Mouse (Mus musculus) gastrocnemius, adult 2 months (tissue): ENCODE measurements around the gene Usp32. TPM values are rescaled to one million over a fixed set of nuclear protein-coding genes. Genes with fewer than 3 reads are reported as not detected.

ENCODE experiments used
- DNase-seq: peaks from one replicate; pipeline ENCODE4 v3.0.0; 2022
- H3K27ac ChIP-seq: fragments of 200-600 bp; 2 replicates; pipeline ENCODE4 v1.8.1; 2022; ENCODE audit warnings: mild to moderate bottlenecking
- H3K4me3 ChIP-seq: fragments of 200-600 bp; 2 replicates; pipeline ENCODE4 v1.8.1; 2022; ENCODE audit warnings: mild to moderate bottlenecking, moderate library complexity
- CTCF ChIP-seq: fragments of 200-600 bp; IDR thresholded peaks from 2 replicates; pipeline ENCODE4 v1.8.1; 2022; ENCODE audit warnings: antibody characterized with exemption, mild to moderate bottlenecking, moderate library complexity
- intact Hi-C: fragments of 180-260 bp; cut with DNase I; formaldehyde crosslinking; loops from one replicate; pipeline ENCODE4 v1.15.1; 2025
- total RNA-seq, 2 experiments: library from RNA; stranded (reverse); gene quantifications; 2 replicates each; pipeline ENCODE4 v1.2.3; 2021

Gene Usp32
- total RNA-seq, 2 experiments from 2014 or later: 11.3 to 12.0 TPM

DNA sequence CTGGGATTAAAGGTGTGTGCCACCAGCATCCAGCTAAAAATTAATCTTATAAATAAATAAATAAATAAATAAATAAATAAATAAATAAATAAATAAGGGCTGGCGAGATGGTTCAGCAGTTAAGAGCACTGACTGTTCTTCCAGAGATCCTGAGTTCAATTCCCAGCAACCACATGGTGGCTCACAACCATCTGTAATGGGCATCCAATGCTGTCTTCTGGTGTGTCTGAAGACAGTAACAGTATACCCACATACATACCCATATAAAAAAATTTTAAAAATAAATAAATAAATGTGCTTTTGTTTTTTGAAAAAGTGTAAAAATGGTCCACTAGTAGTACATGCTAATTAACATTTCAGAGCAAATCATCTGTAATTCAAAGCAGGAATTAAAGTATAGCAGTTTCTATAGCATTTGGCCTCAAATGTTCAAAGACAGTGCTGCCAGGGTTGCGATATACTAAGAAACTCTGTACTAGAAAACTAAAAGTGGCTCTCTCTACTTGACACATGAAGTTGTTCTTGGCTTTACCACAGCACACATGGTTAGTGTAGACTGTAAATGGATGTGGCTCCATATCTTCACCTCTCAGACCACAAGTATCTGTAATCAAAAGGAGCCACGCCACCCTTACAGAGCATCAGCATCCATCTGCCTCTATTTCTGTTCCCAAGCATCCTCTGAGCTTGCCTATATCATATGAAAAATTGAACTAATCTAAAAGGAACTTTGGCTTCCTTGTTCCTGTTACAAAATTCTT, 23.7 kb downstream of the Usp32 start:
- no peak overlapping the region for H3K4me3 ChIP-seq
- no peak for DNase-seq
- intact Hi-C loops: no loop called here
- no peak overlapping the region for H3K27ac ChIP-seq
- no peak for TF ChIP-seq CTCF

GRCm38 (mm10) chr11:85109957-85110356, 30.0 kb downstream of the Usp32 start:
- Histone ChIP-seq H3K4me3 (no peak overlapping the region), H3K27ac (no peak overlapping the region)
- intact Hi-C loops: no loop called here
- no peak for DNase-seq
- TF ChIP-seq CTCF: no peak

GRCm38 (mm10) chr11:85107217-85107616, 32.7 kb downstream of the Usp32 start:
- no peak for DNase-seq
- TF ChIP-seq CTCF: no peak
- intact Hi-C loops: no loop called here

DNA sequence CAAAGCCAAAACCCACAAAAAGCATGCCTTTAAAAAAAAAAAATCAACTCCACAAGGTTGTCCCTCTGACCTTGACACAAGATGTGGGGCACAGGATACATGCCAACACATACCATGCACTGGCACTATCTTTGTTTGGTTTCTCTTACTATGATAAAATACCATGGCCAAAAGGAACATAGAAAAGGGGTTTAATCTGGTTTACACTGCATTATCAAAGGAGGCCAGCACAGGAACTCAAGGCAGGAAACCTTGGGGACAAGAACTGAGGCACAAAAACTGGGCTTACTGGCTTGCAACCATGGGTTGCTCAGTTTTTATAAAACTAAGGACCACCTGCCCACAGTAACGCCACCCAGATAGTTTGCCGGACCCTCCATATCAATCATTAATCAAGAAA, 34.1 kb downstream of the Usp32 start:
- no peak overlapping the region for H3K4me3 ChIP-seq
- DNase-seq: no peak
- H3K27ac ChIP-seq: no peak overlapping the region
- intact Hi-C loops: no loop called here
- no peak for TF ChIP-seq CTCF

More at GRCm38 (mm10) chr11:85107217-85107616, 32.7 kb downstream of the Usp32 start:
- no peak overlapping the region for H3K27ac ChIP-seq
- no peak overlapping the region for H3K4me3 ChIP-seq

DNA sequence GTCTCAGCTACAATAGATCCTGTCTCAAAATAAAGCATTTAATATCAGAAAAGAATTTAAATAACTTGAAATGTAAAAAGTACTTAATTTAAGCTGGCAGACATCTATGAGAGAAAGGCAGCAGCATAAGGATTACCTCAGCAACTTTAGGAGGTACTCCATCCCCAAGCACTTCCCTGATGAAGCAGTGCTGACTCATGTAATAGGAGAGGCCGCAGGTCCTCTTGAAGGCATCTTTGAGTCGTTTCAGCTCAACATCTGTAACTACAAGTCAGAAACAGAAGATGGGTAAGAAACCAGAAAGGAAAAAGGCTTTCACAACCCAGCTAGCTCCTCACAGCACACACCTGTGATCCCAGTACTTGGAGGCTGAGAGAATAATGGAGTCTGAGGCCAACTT, 36.2 kb downstream of the Usp32 start:
- DNase-seq: no peak
- Histone ChIP-seq H3K27ac (no peak overlapping the region), H3K4me3 (no peak overlapping the region)
- no peak for TF ChIP-seq CTCF
- intact Hi-C loops: no loop called here

DNA sequence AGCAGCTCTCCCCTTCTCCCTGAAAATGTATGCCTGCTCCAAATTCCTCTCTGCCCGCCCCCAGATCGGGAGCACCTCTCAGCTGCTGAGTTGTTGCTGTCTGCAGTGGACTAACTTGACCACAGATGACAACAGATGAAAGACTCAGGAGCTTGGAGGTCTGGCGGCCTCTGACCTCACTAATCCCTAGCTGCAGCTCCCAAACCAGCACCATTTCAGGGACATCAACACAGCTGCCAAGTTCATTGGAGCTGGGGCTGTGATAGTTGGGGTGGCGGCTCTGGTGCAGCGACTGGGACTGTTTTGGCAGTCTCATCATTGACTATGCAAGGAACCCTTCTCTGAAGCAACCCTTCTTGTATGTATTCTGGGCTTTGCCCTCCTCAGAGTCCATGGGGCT, 44.8 kb downstream of the Usp32 start:
- no peak for TF ChIP-seq CTCF
- Histone ChIP-seq H3K27ac (no peak overlapping the region), H3K4me3 (no peak overlapping the region)
- intact Hi-C loops: no loop called here
- DNase-seq: no peak

- Histone ChIP-seq H3K27ac (no peak overlapping the region), H3K4me3 (no peak overlapping the region)
- intact Hi-C loops: no loop called here
- DNase-seq: no peak
- TF ChIP-seq CTCF: no peak
Observed at GRCm38 (mm10) chr11:85086253-85086652, 53.7 kb downstream of the Usp32 start.

- intact Hi-C loops: no loop called here
- TF ChIP-seq CTCF: no peak
- no peak for DNase-seq
- Histone ChIP-seq H3K27ac (no peak overlapping the region), H3K4me3 (no peak overlapping the region)
Observed at GRCm38 (mm10) chr11:85067871-85068270, 72.1 kb downstream of the Usp32 start.

- no peak for DNase-seq
- intact Hi-C loops: no loop called here
- H3K4me3 ChIP-seq: no peak overlapping the region
- TF ChIP-seq CTCF: no peak
- H3K27ac ChIP-seq: no peak overlapping the region
Observed at GRCm38 (mm10) chr11:85058562-85058961, 81.4 kb downstream of the Usp32 start.

- no peak for TF ChIP-seq CTCF
- intact Hi-C loops: no loop called here
- Histone ChIP-seq H3K27ac (no peak overlapping the region), H3K4me3 (no peak overlapping the region)
- no peak for DNase-seq
Observed at GRCm38 (mm10) chr11:85057544-85057943, 82.4 kb downstream of the Usp32 start.

GRCm38 (mm10) chr11:85056901-85057300, 83.1 kb downstream of the Usp32 start:
- intact Hi-C loops: no loop called here
- no peak overlapping the region for H3K4me3 ChIP-seq
- TF ChIP-seq CTCF: no peak
- no peak overlapping the region for H3K27ac ChIP-seq
- no peak for DNase-seq

- Histone ChIP-seq H3K4me3 (no peak overlapping the region), H3K27ac (no peak overlapping the region)
- DNase-seq: no peak
- no peak for TF ChIP-seq CTCF
- intact Hi-C loops: no loop called here
Observed at GRCm38 (mm10) chr11:85055561-85055960, 84.4 kb downstream of the Usp32 start.

GRCm38 (mm10) chr11:85039256-85039655, 100.7 kb downstream of the Usp32 start:
- DNase-seq: no peak
- TF ChIP-seq CTCF: no peak
- Histone ChIP-seq H3K27ac (no peak overlapping the region), H3K4me3 (no peak overlapping the region)
- intact Hi-C loops: no loop called here

DNA sequence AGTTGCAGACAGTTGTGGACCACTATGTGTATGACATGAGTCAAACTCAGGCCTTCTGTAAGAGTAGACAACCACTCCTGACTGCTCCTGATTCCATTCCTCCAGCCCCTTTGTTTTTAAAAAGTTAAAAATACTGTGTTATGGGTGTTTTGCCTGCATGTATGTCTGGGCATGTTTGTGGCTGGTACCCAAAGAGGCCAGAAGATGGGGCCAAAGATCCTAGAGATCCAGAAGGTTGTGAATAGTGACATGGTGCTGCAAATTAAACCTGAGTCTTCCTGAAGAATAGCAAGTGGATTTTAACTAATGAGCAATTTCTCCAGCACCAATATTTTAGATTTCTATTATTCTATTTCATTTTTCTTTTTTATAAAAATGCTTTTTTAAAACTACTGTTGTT, 126.8 kb downstream of the Usp32 start:
- no peak overlapping the region for H3K27ac ChIP-seq
- intact Hi-C loops: no loop called here

More for the DNA sequence above, 126.8 kb downstream of the Usp32 start:
- H3K4me3 ChIP-seq: no peak overlapping the region
- no peak for DNase-seq
- TF ChIP-seq CTCF: no peak; the same call in 1 of the 2 replicates
